Mouse (Mus musculus): ENCODE measurements around the gene Klhl2. TPM values are rescaled to one million over a fixed set of nuclear protein-coding genes. Genes with fewer than 3 reads are reported as not detected.
A peak's percentile ranks its signal among the peaks of the same experiment; 100 is the strongest.

The Klhl2 gene
- polyA plus RNA-seq, 1 experiment from 2014 or later: 16.3 TPM

- H3K27ac ChIP-seq (ENCODE audit: low read depth, low read length): no peak overlapping the region
- H3K4me3 ChIP-seq (ENCODE audit: low read length): no peak overlapping the region
- H3K9ac ChIP-seq (ENCODE audit: low read depth, low read length): no peak overlapping the region
- no peaks in the 10 kb centered on the region for H3K4me1 ChIP-seq (ENCODE audit: control insufficient read depth, insufficient read depth, low read depth, low read length)
- no peak for ATAC-seq
- no peaks in the 10 kb centered on the region for H3K9me3 ChIP-seq (ENCODE audit: control insufficient read depth, low read length)
- no peaks in the 10 kb centered on the region for H3K27me3 ChIP-seq (replicated peaks; ENCODE audit: control insufficient read depth, insufficient read depth, low read length)
- no peak overlapping the region for H3K4me2 ChIP-seq (ENCODE audit: low read length)
- H3K36me3 ChIP-seq (ENCODE audit: control insufficient read depth, insufficient read depth, low read length): no peaks in the 10 kb centered on the region
Observed at GRCm38 (mm10) chr8:64707481-64707880, 142.3 kb downstream of the Klhl2 start.

- WGBS: 88% methylated on average over 1 of the region's 1 CpGs
- Histone ChIP-seq H3K9me3 (ENCODE audit: control insufficient read depth, low read length) (no peaks in the 10 kb centered on the region), H3K36me3 (ENCODE audit: control insufficient read depth, insufficient read depth, low read length) (no peaks in the 10 kb centered on the region), H3K27me3 (replicated peaks; ENCODE audit: control insufficient read depth, insufficient read depth, low read length) (no peaks in the 10 kb centered on the region), H3K4me1 (ENCODE audit: control insufficient read depth, insufficient read depth, low read depth, low read length) (no peaks in the 10 kb centered on the region), H3K4me3 (ENCODE audit: low read length) (no peak overlapping the region), H3K4me2 (ENCODE audit: low read length) (no peak overlapping the region), H3K27ac (ENCODE audit: low read depth, low read length) (no peak overlapping the region), H3K9ac (ENCODE audit: low read depth, low read length) (no peak overlapping the region)
- no peak for ATAC-seq
Observed at GRCm38 (mm10) chr8:64703191-64703590, 146.6 kb downstream of the Klhl2 start.

GRCm38 (mm10) chr8:64692651-64693201, 157.1 kb downstream of the Klhl2 start, which contains the start of gene Cpe:
Gene Cpe, minus strand, starts transcription at chr8:64693054.
- Histone ChIP-seq H3K36me3 (ENCODE audit: control insufficient read depth, insufficient read depth, low read length) (no peaks in the 10 kb centered on the region), H3K4me1 (ENCODE audit: control insufficient read depth, insufficient read depth, low read depth, low read length) (peaks cover 13% of the 10 kb centered on the region), H3K4me2 (ENCODE audit: low read length) (peak within 1 kb of the TSS; percentile 75), H3K27me3 (replicated peaks; ENCODE audit: control insufficient read depth, insufficient read depth, low read length) (no peaks in the 10 kb centered on the region), H3K4me3 (ENCODE audit: low read length) (peak within 1 kb of the TSS; percentile 78), H3K27ac (ENCODE audit: low read depth, low read length) (peak within 1 kb of the TSS; percentile 99), H3K9ac (ENCODE audit: low read depth, low read length) (peak within 1 kb of the TSS; percentile 98), H3K9me3 (ENCODE audit: control insufficient read depth, low read length) (no peaks in the 10 kb centered on the region)
- ATAC-seq: peak; percentile 98
- under 1% methylated on average over 49 of the region's 54 CpGs for WGBS

GRCm38 (mm10) chr8:64691591-64692401, 158.0 kb downstream of the Klhl2 start:
- 9% methylated on average over 16 of the region's 16 CpGs for WGBS
- Histone ChIP-seq H3K4me3 (ENCODE audit: low read length) (peak overlapping the region; percentile 78), H3K36me3 (ENCODE audit: control insufficient read depth, insufficient read depth, low read length) (no peaks in the 10 kb centered on the region), H3K9ac (ENCODE audit: low read depth, low read length) (peak overlapping the region; percentile 98), H3K27me3 (replicated peaks; ENCODE audit: control insufficient read depth, insufficient read depth, low read length) (no peaks in the 10 kb centered on the region), H3K4me1 (ENCODE audit: control insufficient read depth, insufficient read depth, low read depth, low read length) (peaks cover 13% of the 10 kb centered on the region), H3K27ac (ENCODE audit: low read depth, low read length) (peak overlapping the region; percentile 99), H3K9me3 (ENCODE audit: control insufficient read depth, low read length) (no peaks in the 10 kb centered on the region), H3K4me2 (ENCODE audit: low read length) (peak overlapping the region; percentile 75)
- peak; percentile 12 for ATAC-seq

GRCm38 (mm10) chr8:64690845-64691244, 159.0 kb downstream of the Klhl2 start:
- H3K9ac ChIP-seq (ENCODE audit: low read depth, low read length): peak overlapping the region; percentile 98; the same call in 1 of the 2 replicates
- H3K9me3 ChIP-seq (ENCODE audit: control insufficient read depth, low read length): no peaks in the 10 kb centered on the region
- WGBS: 58% methylated on average over 6 of the region's 6 CpGs

GRCm38 (mm10) chr8:64690306-64690705, 159.5 kb downstream of the Klhl2 start:
- Histone ChIP-seq H3K9ac (ENCODE audit: low read depth, low read length) (no peak overlapping the region), H3K27me3 (replicated peaks; ENCODE audit: control insufficient read depth, insufficient read depth, low read length) (no peaks in the 10 kb centered on the region), H3K4me2 (ENCODE audit: low read length) (peak overlapping the region; percentile 75), H3K27ac (ENCODE audit: low read depth, low read length) (no peak overlapping the region), H3K9me3 (ENCODE audit: control insufficient read depth, low read length) (no peaks in the 10 kb centered on the region), H3K4me3 (ENCODE audit: low read length) (peak overlapping the region; percentile 78), H3K36me3 (ENCODE audit: control insufficient read depth, insufficient read depth, low read length) (no peaks in the 10 kb centered on the region), H3K4me1 (ENCODE audit: control insufficient read depth, insufficient read depth, low read depth, low read length) (peaks cover 13% of the 10 kb centered on the region)
- 71% methylated on average over 6 of the region's 6 CpGs for WGBS
- no peak for ATAC-seq

More at GRCm38 (mm10) chr8:64690845-64691244, 159.0 kb downstream of the Klhl2 start:
- no peaks in the 10 kb centered on the region for H3K27me3 ChIP-seq (replicated peaks; ENCODE audit: control insufficient read depth, insufficient read depth, low read length)
- no peaks in the 10 kb centered on the region for H3K36me3 ChIP-seq (ENCODE audit: control insufficient read depth, insufficient read depth, low read length)
- peak overlapping the region; percentile 78 for H3K4me3 ChIP-seq (ENCODE audit: low read length)
- peak overlapping the region; percentile 75 for H3K4me2 ChIP-seq (ENCODE audit: low read length)
- ATAC-seq: no peak
- H3K27ac ChIP-seq (ENCODE audit: low read depth, low read length): no peak overlapping the region
- peaks cover 13% of the 10 kb centered on the region for H3K4me1 ChIP-seq (ENCODE audit: control insufficient read depth, insufficient read depth, low read depth, low read length)

Other genes with a start within 250 kb of the Klhl2 start
- gene Cpe, start 157.0 kb downstream of the Klhl2 start, polyA plus RNA-seq (2015; fragmentation: Nextera tagmentation; extraction: Ambion mirVana): 718 and 866 TPM in 2 replicates
- gene Msmo1, start 116.2 kb downstream of the Klhl2 start, polyA plus RNA-seq (2015; fragmentation: Nextera tagmentation; extraction: Ambion mirVana): 152 and 179 TPM in 2 replicates
- gene Tmem192, start 97.2 kb upstream of the Klhl2 start, polyA plus RNA-seq (2015; fragmentation: Nextera tagmentation; extraction: Ambion mirVana): 34.9 and 39.8 TPM in 2 replicates
- 0.05 TPM in 1 of 2 replicates, not detected in the other for gene Trim75, start 137.8 kb upstream of the Klhl2 start, polyA plus RNA-seq (2015; fragmentation: Nextera tagmentation; extraction: Ambion mirVana)
- gene Trim61, start 168.5 kb upstream of the Klhl2 start, polyA plus RNA-seq (2015; fragmentation: Nextera tagmentation; extraction: Ambion mirVana): 0.10 TPM in 1 of 2 replicates, not detected in the other
- gene Trim60, start 168.6 kb upstream of the Klhl2 start, polyA plus RNA-seq (2015; fragmentation: Nextera tagmentation; extraction: Ambion mirVana): not detected in 2 replicates
- 0.74 and 1.2 TPM in 2 replicates for gene Apela, start 187.3 kb upstream of the Klhl2 start, polyA plus RNA-seq (2015; fragmentation: Nextera tagmentation; extraction: Ambion mirVana)
- gene Gm10663, start 225.0 kb upstream of the Klhl2 start, polyA plus RNA-seq (2015; fragmentation: Nextera tagmentation; extraction: Ambion mirVana): not detected in 2 replicates